Mouse (Mus musculus) bone marrow macrophage, adult 2 months (primary cell): Measurements from ENCODE around the gene Garnl3.

Experiments used
- CTCF ChIP-seq: IDR thresholded peaks from 2 replicates; pipeline ENCODE4 v1.5.1; 2012; ENCODE audit warnings: low read depth, mild to moderate bottlenecking, low read length, moderate library complexity
- POLR2A ChIP-seq: IDR thresholded peaks from 2 replicates; pipeline ENCODE4 v1.6.1; 2012; ENCODE audit warnings: mild to moderate bottlenecking, low read depth, low read length, borderline replicate concordance

DNA sequence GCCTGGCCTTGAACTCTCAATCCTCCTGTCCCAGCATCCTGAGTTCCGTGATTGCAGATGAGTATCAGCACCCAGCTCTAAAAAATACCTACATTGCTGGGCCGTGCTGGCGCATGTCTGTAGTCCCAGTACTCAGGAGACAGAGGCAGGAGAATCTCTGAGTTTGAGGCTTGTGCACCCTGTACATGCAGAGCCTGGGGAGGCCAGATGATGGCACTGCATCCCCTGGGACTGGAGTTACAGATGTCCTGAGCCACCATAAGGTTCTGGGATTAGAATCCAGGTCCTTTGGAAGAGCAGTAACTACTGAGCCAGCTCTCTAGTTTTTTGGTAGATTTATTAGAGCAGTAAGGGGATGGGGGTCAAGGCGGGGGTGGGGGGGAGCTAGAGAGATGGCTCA is 191.0 kb downstream of the Garnl3 start:
- TF ChIP-seq CTCF (no peak), POLR2A (no peak)
